Mouse (Mus musculus): ENCODE measurements around the gene Fam19a1.

GRCm38 (mm10) chr6:96499464-96499863 is 386.5 kb downstream of the Fam19a1 start:
- TF ChIP-seq CTCF (IDR thresholded peaks at IDR 0.05; ENCODE audit: control insufficient read depth, insufficient read depth, insufficient replicate concordance, low read depth, low read length) (no peak), POLR2A (IDR thresholded peaks at IDR 0.05; ENCODE audit: control insufficient read depth, low read depth, low read length) (no peak)

Measured in testis, adult 2 months (tissue).